ENCODE assay signal across 8 mouse cellular contexts in genomic region chr5:36530129-36530751, GRCm38 (mm10). TPM values are rescaled to one million over a fixed set of nuclear protein-coding genes. Genes with fewer than 3 reads are reported as not detected.
DNase-seq lines count a peak whose midpoint lies in the region; ATAC-seq and TF ChIP-seq lines count a peak whose summit lies in the region.

No protein-coding gene starts in this region.

- no peak for TF ChIP-seq EP300 in liver, embryonic 14.5 days (IDR thresholded peaks at IDR 0.05; ENCODE audit: low read depth)

- peaks cover 41% of the 10 kb centered on the region for H3K4me1 ChIP-seq in E14TG2a.4 (replicated peaks; ENCODE audit: low read depth, low read length)
- H3K4me1 ChIP-seq in forebrain, embryonic 11.5 days (replicated peaks; ENCODE audit: control insufficient read depth, insufficient read depth, low read length): peaks cover 10% of the 10 kb centered on the region
- peaks cover 20% of the 10 kb centered on the region for H3K4me1 ChIP-seq in heart, embryonic 16.5 days (ENCODE audit: control insufficient read depth, insufficient read depth, low read length)
- H3K4me1 ChIP-seq in liver, embryonic 14.5 days (replicated peaks; ENCODE audit: control insufficient read depth in 2 of 2, insufficient read depth in 2 of 2, low read length in 1 of 2): peaks cover 11 to 30% of the 10 kb centered on the region in 2 experiments
- peaks cover 21% of the 10 kb centered on the region for H3K4me1 ChIP-seq in stomach, embryonic 15.5 days

- H3K4me3 ChIP-seq in E14TG2a.4 (replicated peaks; ENCODE audit: low read length): peak overlapping the region; percentile 94
- H3K4me3 ChIP-seq in forebrain, embryonic 11.5 days (ENCODE audit: low read depth, low read length): peak overlapping the region; percentile 78
- peak overlapping the region; percentile 79 for H3K4me3 ChIP-seq in heart, embryonic 16.5 days (ENCODE audit: low read length)
- peak overlapping the region; percentile 63 to 68 for H3K4me3 ChIP-seq in liver, embryonic 14.5 days (ENCODE audit: insufficient read depth in 1 of 2, low read depth in 2 of 2, low read length in 2 of 2)
- H3K4me3 ChIP-seq in stomach, embryonic 15.5 days (replicated peaks): peak overlapping the region; percentile 60

- ATAC-seq in forebrain, embryonic 11.5 days (replicated peaks; ENCODE audit: low FRiP score): peak; percentile 97
- ATAC-seq in heart, embryonic 16.5 days (replicated peaks; ENCODE audit: extremely low read depth, insufficient read depth, low FRiP score): peak; percentile 97
- ATAC-seq in liver, embryonic 14.5 days (ENCODE audit: insufficient read depth): peak; percentile 94
- ATAC-seq in stomach, embryonic 15.5 days (ENCODE audit: insufficient read depth, low FRiP score, low read depth): peak; percentile 95

- 0% methylated on average over 28 of the region's 28 CpGs for WGBS in forebrain, embryonic 11.5 days
- WGBS in heart, embryonic 16.5 days: under 1% methylated on average over 28 of the region's 28 CpGs
- 1% methylated on average over 28 of the region's 28 CpGs for WGBS in liver, embryonic 14.5 days (ENCODE audit: insufficient replicate concordance)
- WGBS in stomach, embryonic 15.5 days: under 1% methylated on average over 28 of the region's 28 CpGs

- no peak for TF ChIP-seq CTCF in E14TG2a.4 (conservative IDR thresholded peaks at IDR 0.05; ENCODE audit: low read length)
- TF ChIP-seq CTCF in liver, embryonic 14.5 days (IDR thresholded peaks at IDR 0.05; ENCODE audit: low read depth): 0 out of 2 replicates have a peak, but pooled peaks have one; percentile 3

- H3K36me3 ChIP-seq in E14TG2a.4 (ENCODE audit: insufficient read depth, low read length): peaks cover 28% of the 10 kb centered on the region
- H3K36me3 ChIP-seq in forebrain, embryonic 11.5 days (ENCODE audit: control insufficient read depth, insufficient read depth, low read length): no peaks in the 10 kb centered on the region
- H3K36me3 ChIP-seq in heart, embryonic 16.5 days (ENCODE audit: control insufficient read depth, insufficient read depth): no peaks in the 10 kb centered on the region
- H3K36me3 ChIP-seq in liver, embryonic 14.5 days (replicated peaks; ENCODE audit: control insufficient read depth, insufficient read depth, low read depth): no peaks in the 10 kb centered on the region
- H3K36me3 ChIP-seq in stomach, embryonic 15.5 days: no peaks in the 10 kb centered on the region

- no peaks in the 10 kb centered on the region for H3K27me3 ChIP-seq in E14TG2a.4 (ENCODE audit: insufficient read depth, low read length)
- H3K27me3 ChIP-seq in forebrain, embryonic 11.5 days (ENCODE audit: control insufficient read depth, insufficient read depth, low read length): no peaks in the 10 kb centered on the region
- no peaks in the 10 kb centered on the region for H3K27me3 ChIP-seq in heart, embryonic 16.5 days (ENCODE audit: control insufficient read depth, insufficient read depth, low read length)
- no peaks in the 10 kb centered on the region for H3K27me3 ChIP-seq in liver, embryonic 14.5 days (ENCODE audit: control insufficient read depth, insufficient read depth, low read length)
- H3K27me3 ChIP-seq in stomach, embryonic 15.5 days (replicated peaks): no peaks in the 10 kb centered on the region

- H3K9ac ChIP-seq in forebrain, embryonic 11.5 days (ENCODE audit: low read length): peak overlapping the region; percentile 85
- peak overlapping the region; percentile 88 for H3K9ac ChIP-seq in heart, embryonic 16.5 days (ENCODE audit: low read length)
- H3K9ac ChIP-seq in liver, embryonic 14.5 days (replicated peaks): peak overlapping the region; percentile 77
- peak overlapping the region; percentile 74 for H3K9ac ChIP-seq in stomach, embryonic 15.5 days

- H3K4me2 ChIP-seq in forebrain, embryonic 11.5 days (ENCODE audit: low read depth, low read length, severe bottlenecking): peak overlapping the region; percentile 82
- peak overlapping the region; percentile 76 for H3K4me2 ChIP-seq in heart, embryonic 16.5 days (ENCODE audit: low read depth, low read length)
- H3K4me2 ChIP-seq in liver, embryonic 14.5 days (ENCODE audit: low read depth): peak overlapping the region; percentile 83
- H3K4me2 ChIP-seq in stomach, embryonic 15.5 days: peak overlapping the region; percentile 77

- peak; percentile 86 for DNase-seq in c-Kit-positive CD71-positive TER-119-positive erythroid progenitor cells, embryonic 14.5 days (ENCODE audit: low spot score)
- peak; percentile 95 for DNase-seq in forebrain, embryonic 11.5 days (ENCODE audit: low spot score)
- DNase-seq in kidney, postnatal 36 days: peak; percentile 97 to 99
- peak; percentile 76 to 80 (median 76) for DNase-seq in liver, embryonic 14.5 days (ENCODE audit: low read depth in 3 of 3, low spot score in 3 of 3)
- peak; percentile 94 for DNase-seq in neural tube, embryonic 10.5 days (ENCODE audit: extremely low spot score, low spot score)

- no peaks in the 10 kb centered on the region for H3K9me3 ChIP-seq in E14TG2a.4 (ENCODE audit: low read length)
- H3K9me3 ChIP-seq in forebrain, embryonic 11.5 days (ENCODE audit: control insufficient read depth, low read length): no peaks in the 10 kb centered on the region
- H3K9me3 ChIP-seq in heart, embryonic 16.5 days (replicated peaks; ENCODE audit: control insufficient read depth, low read length): no peaks in the 10 kb centered on the region
- no peaks in the 10 kb centered on the region for H3K9me3 ChIP-seq in liver, embryonic 14.5 days (ENCODE audit: control insufficient read depth, low read length)
- no peaks in the 10 kb centered on the region for H3K9me3 ChIP-seq in stomach, embryonic 15.5 days

- H3K27ac ChIP-seq in forebrain, embryonic 11.5 days (ENCODE audit: low read depth, low read length): no peak overlapping the region
- H3K27ac ChIP-seq in heart, embryonic 16.5 days (ENCODE audit: low read length): peak overlapping the region; percentile 79
- no peak overlapping the region for H3K27ac ChIP-seq in liver, embryonic 14.5 days
- peak overlapping the region; percentile 68 for H3K27ac ChIP-seq in stomach, embryonic 15.5 days

RNA-seq across cellular contexts. Expression of gene Ccdc96, which starts 45.9 kb away (rescaled TPM):
- polyA plus RNA-seq in forebrain, embryonic 11.5 days (2014; fragmentation: Nextera tagmentation; extraction: Ambion mirVana): 3.9 and 4.2 TPM in 2 replicates
- 0.37 TPM in 2 replicates for polyA plus RNA-seq in heart, embryonic 16.5 days (2015; fragmentation: Nextera tagmentation; extraction: Ambion mirVana)
- polyA plus RNA-seq in liver, embryonic 14.5 days (2012; rRNA removed): 0.10 and 0.11 TPM in 2 replicates
- 0.11 and 0.18 TPM in 2 replicates for polyA plus RNA-seq in liver, embryonic 14.5 days (2014; fragmentation: Nextera tagmentation; extraction: Ambion mirVana)
- polyA plus RNA-seq in stomach, embryonic 15.5 days (2015; fragmentation: Nextera tagmentation; extraction: Ambion mirVana): 0.10 and 0.27 TPM in 2 replicates

RNA-seq across cellular contexts. Expression of gene Tada2b, which starts 46.2 kb away (rescaled TPM):
- 3.2 and 3.5 TPM in 2 replicates for polyA plus RNA-seq in forebrain, embryonic 11.5 days (2014; fragmentation: Nextera tagmentation; extraction: Ambion mirVana)
- 1.7 TPM in 2 replicates for polyA plus RNA-seq in heart, embryonic 16.5 days (2015; fragmentation: Nextera tagmentation; extraction: Ambion mirVana)
- 3.7 and 4.6 TPM in 2 replicates for polyA plus RNA-seq in liver, embryonic 14.5 days (2012; rRNA removed)
- polyA plus RNA-seq in liver, embryonic 14.5 days (2014; fragmentation: Nextera tagmentation; extraction: Ambion mirVana): 1.4 and 2.2 TPM in 2 replicates
- 2.0 and 2.2 TPM in 2 replicates for polyA plus RNA-seq in stomach, embryonic 15.5 days (2015; fragmentation: Nextera tagmentation; extraction: Ambion mirVana)

Comparison
In these comparisons a context has a peak if more than half of its experiments do, and no peak if none do; other contexts are left out.
1. H3K27ac ChIP-seq: peak in heart, embryonic 16.5 days (single experiment) and stomach, embryonic 15.5 days (single experiment); none in forebrain, embryonic 11.5 days (single experiment) and liver, embryonic 14.5 days (single experiment).
2. Peak in every context shown above with its lines, with median percentiles within 50 percentile points of each other: H3K4me3 ChIP-seq, DNase-seq, ATAC-seq, H3K4me2 ChIP-seq and H3K9ac ChIP-seq.